Mouse (Mus musculus) left cerebral cortex, postnatal 4 days (tissue): Measurements from ENCODE around the gene C1qtnf4. TPM values are rescaled to one million over a fixed set of nuclear protein-coding genes. Genes with fewer than 3 reads are reported as not detected.
A peak's percentile ranks its signal among the peaks of the same experiment; 100 is the strongest.

Experiments used
- DNase-seq: peaks from one replicate; pipeline ENCODE4 v3.0.0-alpha.2; 2022
- intact Hi-C: fragments of 180-260 bp; cut with DNase I; formaldehyde crosslinking; loops from one replicate; pipeline ENCODE4 v1.15.1; 2025
- total RNA-seq, 2 experiments: library from RNA; stranded (reverse); gene quantifications; 2 replicates each; pipeline ENCODE4 v1.2.3; 2021

Gene C1qtnf4
- total RNA-seq, 2 experiments from 2014 or later, result 143 TPM

DNA sequence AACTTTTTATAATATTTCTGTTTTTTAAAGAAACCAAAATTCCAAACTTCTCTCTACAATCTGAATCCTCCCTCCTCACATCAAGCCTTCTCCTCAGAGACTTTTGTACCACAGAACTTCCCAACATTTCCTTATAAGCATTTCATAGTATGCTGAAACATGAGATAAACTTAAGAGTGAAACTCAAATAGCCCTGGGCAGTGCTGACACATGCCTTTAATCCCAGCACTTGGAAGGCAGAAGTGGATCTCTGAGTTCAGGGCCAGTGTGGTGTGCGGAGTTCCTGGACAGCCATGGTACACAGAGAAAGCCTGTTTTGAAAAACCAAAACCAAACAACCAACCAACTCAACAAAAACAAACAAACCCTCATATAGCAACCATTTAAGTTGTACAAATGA lies 35.5 kb downstream of the C1qtnf4 start:
- intact Hi-C loops, result no loop called here
- no peak for DNase-seq

DNA sequence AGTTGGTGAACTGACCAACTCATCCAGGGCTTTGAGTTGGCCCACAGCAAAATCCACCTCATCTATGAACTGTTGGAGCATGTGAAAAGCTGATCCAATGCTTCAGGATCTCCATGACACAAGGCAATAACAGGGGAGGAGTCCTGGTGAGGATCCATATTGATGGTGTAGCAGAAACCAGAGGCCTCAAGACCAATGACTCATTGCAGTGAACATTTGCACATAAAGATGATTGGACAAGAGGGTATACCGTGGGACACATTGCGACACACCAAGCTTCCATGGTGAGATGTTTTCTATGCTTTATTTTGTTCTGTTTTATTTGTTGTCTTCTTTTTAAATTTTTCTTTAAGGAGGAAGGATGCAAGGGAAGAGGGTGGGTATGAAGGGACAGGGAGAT lies 37.0 kb downstream of the C1qtnf4 start:
- no peak for DNase-seq
- intact Hi-C loops, result no loop called here

GRCm38 (mm10) chr2:90928566-90928965 lies 42.9 kb downstream of the C1qtnf4 start:
- no peak for DNase-seq
- intact Hi-C loops, result no loop called here

- no peak for DNase-seq
- intact Hi-C loops, result no loop called here
Observed at GRCm38 (mm10) chr2:90931829-90932228, 46.2 kb downstream of the C1qtnf4 start.

- intact Hi-C loops, result no loop called here
- DNase-seq, result no peak
Observed at GRCm38 (mm10) chr2:90932273-90932672, 46.6 kb downstream of the C1qtnf4 start.

DNA sequence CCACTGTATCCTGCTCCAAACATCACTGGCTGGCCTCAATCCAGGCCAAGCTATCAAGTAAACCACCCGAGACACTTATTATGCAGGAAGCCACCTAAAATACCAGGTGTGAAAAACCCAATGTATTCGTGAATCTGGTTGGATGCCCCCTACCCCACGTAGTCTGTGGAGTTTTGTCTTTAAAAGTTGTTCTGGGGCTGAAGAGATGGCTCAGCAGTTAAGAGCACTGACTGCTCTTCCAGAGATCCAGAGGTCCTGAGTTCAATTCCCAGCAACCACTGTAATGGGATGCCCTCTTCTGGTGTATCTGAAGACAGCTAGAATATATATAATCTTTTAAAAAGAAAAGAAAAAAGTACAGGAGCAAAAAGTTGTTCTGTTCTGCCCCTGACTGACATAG lies 52.7 kb downstream of the C1qtnf4 start:
- no peak for DNase-seq
- intact Hi-C loops, result no loop called here

GRCm38 (mm10) chr2:90939750-90940149 lies 54.1 kb downstream of the C1qtnf4 start:
- intact Hi-C loops, result no loop called here
- peak; percentile 13 for DNase-seq

Other genes with a start within 250 kb of the C1qtnf4 start
- gene Nup160, start 208.6 kb upstream of the C1qtnf4 start, total RNA-seq, result 10 to 100 TPM; 26.6 to 29.0 TPM
- 100 to 1,000 TPM; 103 to 116 TPM for gene Fnbp4, start 140.5 kb upstream of the C1qtnf4 start, total RNA-seq
- gene Agbl2, start 103.1 kb upstream of the C1qtnf4 start, total RNA-seq, result under 1 TPM; 0.36 to 0.66 TPM
- gene Mtch2, start 38.7 kb upstream of the C1qtnf4 start, total RNA-seq, result 100 to 1,000 TPM; 141 to 148 TPM
- gene Kbtbd4, start 18.9 kb downstream of the C1qtnf4 start, total RNA-seq, result 10 to 100 TPM; 37.5 to 43.6 TPM
- 100 to 1,000 TPM; 158 to 162 TPM for gene Ndufs3, start 19.0 kb downstream of the C1qtnf4 start, total RNA-seq
- 100 to 1,000 TPM; 133 to 142 TPM for gene Celf1, start 54.5 kb downstream of the C1qtnf4 start, total RNA-seq
- not detected for gene Rapsn, start 149.8 kb downstream of the C1qtnf4 start, total RNA-seq
- 100 to 1,000 TPM; 190 to 192 TPM for gene Psmc3, start 168.1 kb downstream of the C1qtnf4 start, total RNA-seq
- gene Slc39a13, start 184.6 kb downstream of the C1qtnf4 start, total RNA-seq, result 10 to 100 TPM; 30.6 to 41.6 TPM
- 1 to 10 TPM; 3.0 to 3.2 TPM for gene Spi1, start 196.5 kb downstream of the C1qtnf4 start, total RNA-seq
- not detected for gene Mybpc3, start 232.3 kb downstream of the C1qtnf4 start, total RNA-seq